Mouse (Mus musculus) stomach, embryonic 14.5 days (tissue): ENCODE data around the gene Slc7a7. TPM values are rescaled to one million over a fixed set of nuclear protein-coding genes. Genes with fewer than 3 reads are reported as not detected.

ENCODE experiments used
- ATAC-seq: fragments of 200-750 bp; cut with Nextera tagmentation; 2 replicates; pipeline ENCODE4 v1.8.0; 2017; ENCODE audit warnings: low read depth, moderate TSS enrichment; ENCODE audit not compliant: insufficient number of reproducible peaks, insufficient read depth, low FRiP score
- H3K27ac ChIP-seq: fragments of 300-500 bp; sonication (generic); 2 replicates; pipeline ENCODE4 v1.5.1; 2014; ENCODE audit warnings: mild to moderate bottlenecking, low read length, moderate library complexity, mixed read lengths
- H3K27me3 ChIP-seq: fragments of 300-500 bp; sonication (generic); 2 replicates; pipeline ENCODE4 v1.6.1; 2014; ENCODE audit warnings: low read length, control low read depth, mixed read lengths; ENCODE audit not compliant: control insufficient read depth, insufficient read depth
- H3K36me3 ChIP-seq: fragments of 300-500 bp; sonication (generic); 2 replicates; pipeline ENCODE4 v1.6.1; 2014; ENCODE audit warnings: mild to moderate bottlenecking, control low read depth, low read length, moderate library complexity, mixed read lengths; ENCODE audit not compliant: control insufficient read depth, insufficient read depth
- H3K4me1 ChIP-seq: fragments of 300-500 bp; sonication (generic); 2 replicates; pipeline ENCODE4 v1.6.1; 2014; ENCODE audit warnings: low read length, control low read depth, mixed read lengths; ENCODE audit not compliant: control insufficient read depth, insufficient read depth
- H3K4me2 ChIP-seq: fragments of 300-500 bp; sonication (generic); replicated peaks from 2 replicates; pipeline ENCODE4 v1.6.1; 2014; ENCODE audit warnings: low read depth, low read length, control low read depth
- H3K4me3 ChIP-seq: fragments of 300-500 bp; sonication (generic); 2 replicates; pipeline ENCODE4 v1.5.1; 2014; ENCODE audit warnings: low read depth, low read length, control low read depth
- H3K9ac ChIP-seq: fragments of 300-500 bp; sonication (generic); replicated peaks from 2 replicates; pipeline ENCODE4 v1.6.1; 2014; ENCODE audit warnings: low read depth, mild to moderate bottlenecking, control low read depth, low read length, moderate library complexity, mixed read lengths
- H3K9me3 ChIP-seq: fragments of 300-500 bp; sonication (generic); 2 replicates; pipeline ENCODE4 v1.6.1; 2016; ENCODE audit warnings: low read depth, low read length, control low read depth; ENCODE audit not compliant: control insufficient read depth
- WGBS: fragments of 180-500 bp; shearing (Covaris S2); extraction: QIAGEN DNeasy Blood & Tissue Kit; methylation state at CpG from one replicate; pipeline ENCODE4 v1.1.7; 2014; 5-methylcytosine and 5-hydroxymethylcytosine counted together
- polyA plus RNA-seq: library from polyadenylated mRNA; unstranded; fragments of >200 nt; fragmentation: Nextera tagmentation; extraction: Ambion mirVana; gene quantifications from 2 replicates; pipeline ENCODE4 v1.2.1, GENCODE M21; 2014

Slc7a7 gene
- polyA plus RNA-seq, 1 experiment from 2014 or later = 10.3 TPM

DNA sequence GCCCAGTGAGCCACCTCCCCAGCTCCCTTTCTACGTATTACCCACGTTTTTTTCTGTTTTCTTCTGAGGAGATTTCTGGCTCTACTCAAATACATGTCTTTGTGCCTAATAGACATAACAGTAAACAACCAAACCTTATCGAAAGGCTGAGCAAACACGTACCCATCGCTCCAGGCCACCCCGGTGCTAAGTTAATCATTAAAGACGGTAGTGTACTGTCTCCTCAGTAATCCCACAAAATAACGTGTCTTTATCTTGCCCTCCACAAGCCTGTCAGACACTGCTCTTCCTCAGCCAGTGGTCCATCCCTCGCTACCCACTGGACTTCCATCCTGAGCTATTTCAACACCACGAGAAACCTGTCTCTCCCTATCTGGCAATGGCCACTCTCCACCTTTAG is 35.8 kb downstream of the Slc7a7 start:
- no peak for ATAC-seq
- Histone ChIP-seq H3K4me2 (no peak overlapping the region), H3K4me3 (no peak overlapping the region), H3K4me1 (0 out of 2 replicates have a peak, but pooled peaks cover 4% of the 10 kb centered on the region), H3K27ac (no peak overlapping the region), H3K9ac (no peak overlapping the region), H3K27me3 (no peaks in the 10 kb centered on the region), H3K36me3 (no peaks in the 10 kb centered on the region), H3K9me3 (no peaks in the 10 kb centered on the region)
- WGBS = 61% methylated on average over 10 of the region's 10 CpGs

DNA sequence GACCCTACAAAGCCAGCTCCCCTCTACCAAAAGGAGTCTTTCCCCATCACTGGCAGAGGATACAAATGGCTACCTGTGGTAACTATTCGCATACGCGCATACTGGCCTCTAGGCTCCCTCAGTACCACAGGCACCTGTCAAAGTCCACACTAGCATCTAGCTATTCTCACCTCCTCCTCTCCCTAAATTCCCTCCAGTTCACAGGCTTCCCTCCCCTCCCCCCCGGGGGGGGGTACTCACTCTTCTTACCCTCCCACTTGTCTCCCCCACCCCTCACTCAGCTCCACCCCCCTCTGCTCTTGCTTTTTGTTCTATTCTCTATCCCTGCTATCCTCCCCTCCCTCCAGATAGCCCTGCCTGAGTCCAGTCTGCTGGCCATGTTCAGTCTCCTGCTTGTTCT is 37.0 kb downstream of the Slc7a7 start:
- no peaks in the 10 kb centered on the region for H3K36me3 ChIP-seq
- WGBS = 70% methylated on average over 4 of the region's 4 CpGs
- no peaks in the 10 kb centered on the region for H3K9me3 ChIP-seq
- no peak overlapping the region for H3K4me2 ChIP-seq
- no peak overlapping the region for H3K4me3 ChIP-seq
- no peak overlapping the region for H3K9ac ChIP-seq
- no peaks in the 10 kb centered on the region for H3K27me3 ChIP-seq
- 0 out of 2 replicates have a peak, but pooled peaks cover 4% of the 10 kb centered on the region for H3K4me1 ChIP-seq
- ATAC-seq = no peak
- H3K27ac ChIP-seq = no peak overlapping the region

DNA sequence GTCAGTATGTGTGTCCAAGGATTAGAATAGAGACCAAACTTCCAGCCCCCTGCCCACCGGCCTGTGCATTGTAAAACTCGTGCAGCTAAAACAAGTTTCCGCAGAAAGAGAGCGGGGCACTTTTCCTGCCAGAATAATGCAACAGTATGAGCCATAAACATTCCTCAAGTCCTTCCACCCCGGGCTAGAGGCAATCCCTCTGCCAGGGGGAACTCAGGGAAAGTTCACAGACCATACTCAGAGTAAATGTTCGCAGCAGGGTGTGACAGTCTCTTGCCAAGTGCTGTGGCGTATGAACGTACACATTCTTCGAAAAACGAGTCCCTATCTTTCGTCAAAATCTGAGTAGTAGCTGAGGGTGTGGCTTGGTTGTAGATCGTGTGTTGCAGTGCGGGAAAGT is 38.0 kb downstream of the Slc7a7 start:
- H3K4me2 ChIP-seq = no peak overlapping the region
- no peak for ATAC-seq
- no peaks in the 10 kb centered on the region for H3K36me3 ChIP-seq
- no peak overlapping the region for H3K27ac ChIP-seq
- H3K4me1 ChIP-seq = 0 out of 2 replicates have a peak, but pooled peaks cover 4% of the 10 kb centered on the region
- WGBS = 54% methylated on average over 13 of the region's 13 CpGs
- no peak overlapping the region for H3K9ac ChIP-seq
- no peaks in the 10 kb centered on the region for H3K9me3 ChIP-seq
- no peaks in the 10 kb centered on the region for H3K27me3 ChIP-seq
- no peak overlapping the region for H3K4me3 ChIP-seq

DNA sequence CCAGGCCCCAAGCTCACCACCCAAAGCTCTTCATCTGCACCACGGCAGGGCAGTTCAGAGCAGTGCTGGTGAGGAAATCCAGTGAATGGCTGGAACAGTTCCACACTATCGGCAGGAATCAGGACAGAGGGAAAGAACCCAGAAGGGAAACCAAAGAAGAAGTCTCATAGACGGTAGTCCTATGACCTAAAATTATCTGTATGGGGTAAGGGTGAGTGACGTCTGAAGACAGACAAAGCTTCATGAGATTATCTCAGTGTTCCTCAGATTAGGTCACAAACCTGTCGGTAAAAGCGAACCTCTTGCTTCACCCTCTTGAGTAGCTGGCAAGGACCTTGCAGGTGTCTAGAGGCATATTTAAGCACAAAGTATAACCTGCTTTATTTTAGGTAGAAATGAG is 40.4 kb downstream of the Slc7a7 start:
- Histone ChIP-seq H3K27me3 (no peaks in the 10 kb centered on the region), H3K36me3 (peaks cover 3% of the 10 kb centered on the region; the same call in 1 of the 2 replicates), H3K9ac (no peak overlapping the region), H3K4me2 (no peak overlapping the region), H3K27ac (no peak overlapping the region), H3K4me1 (0 out of 2 replicates have a peak, but pooled peaks cover 3% of the 10 kb centered on the region), H3K9me3 (no peaks in the 10 kb centered on the region), H3K4me3 (no peak overlapping the region)
- 81% methylated on average over 6 of the region's 6 CpGs for WGBS
- ATAC-seq = no peak

DNA sequence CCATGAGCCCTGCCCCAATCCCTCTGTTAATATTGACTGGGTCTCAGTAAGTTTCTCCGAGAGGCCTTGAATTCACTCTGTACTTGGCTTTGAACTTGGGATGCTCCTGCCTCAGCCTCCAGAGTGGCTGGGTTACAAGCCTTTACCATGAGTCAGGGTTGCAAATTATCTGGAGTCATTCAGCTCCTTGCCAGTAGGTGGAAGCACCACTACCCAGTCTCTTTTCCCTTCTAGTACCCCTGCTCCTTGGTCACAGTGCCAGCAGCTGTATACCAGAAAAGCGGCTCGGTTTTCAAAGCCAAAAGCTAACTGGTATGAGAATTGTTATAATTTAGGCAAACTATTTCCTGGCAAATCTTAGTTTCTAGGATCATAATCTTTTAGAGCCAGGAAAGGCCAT is 41.7 kb downstream of the Slc7a7 start:
- H3K9me3 ChIP-seq = no peaks in the 10 kb centered on the region
- no peak overlapping the region for H3K4me3 ChIP-seq
- H3K27ac ChIP-seq = no peak overlapping the region
- no peak overlapping the region for H3K4me2 ChIP-seq
- peaks cover 3% of the 10 kb centered on the region; the same call in 1 of the 2 replicates for H3K36me3 ChIP-seq
- H3K4me1 ChIP-seq = no peaks in the 10 kb centered on the region
- no peak overlapping the region for H3K9ac ChIP-seq
- no peaks in the 10 kb centered on the region for H3K27me3 ChIP-seq
- ATAC-seq = no peak
- WGBS = 78% methylated on average over 3 of the region's 3 CpGs

DNA sequence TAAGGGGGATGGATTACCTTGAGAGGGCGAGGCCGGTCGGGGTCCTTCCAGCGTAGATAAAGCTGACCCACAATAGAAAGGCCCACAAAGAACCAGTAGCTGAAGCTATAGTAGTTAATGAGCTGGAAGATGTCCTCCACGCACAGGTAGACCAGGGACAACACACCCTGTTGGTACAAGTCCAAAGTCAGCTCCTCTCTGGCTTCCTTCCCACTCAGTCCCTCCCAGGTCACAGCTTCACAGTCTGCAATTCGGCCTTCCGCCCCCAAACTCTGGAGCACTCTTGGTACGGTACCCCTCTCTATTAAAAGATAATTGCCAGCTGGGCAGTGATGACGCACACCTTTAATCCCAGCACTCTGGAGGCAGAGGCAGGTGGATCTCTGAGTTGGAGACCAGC is 44.7 kb downstream of the Slc7a7 start:
- Histone ChIP-seq H3K4me1 (no peaks in the 10 kb centered on the region), H3K4me3 (no peak overlapping the region), H3K36me3 (peaks cover 26% of the 10 kb centered on the region), H3K9me3 (no peaks in the 10 kb centered on the region), H3K27ac (no peak overlapping the region), H3K27me3 (no peaks in the 10 kb centered on the region), H3K9ac (no peak overlapping the region), H3K4me2 (no peak overlapping the region)
- WGBS = 90% methylated on average over 9 of the region's 9 CpGs
- ATAC-seq = no peak

DNA sequence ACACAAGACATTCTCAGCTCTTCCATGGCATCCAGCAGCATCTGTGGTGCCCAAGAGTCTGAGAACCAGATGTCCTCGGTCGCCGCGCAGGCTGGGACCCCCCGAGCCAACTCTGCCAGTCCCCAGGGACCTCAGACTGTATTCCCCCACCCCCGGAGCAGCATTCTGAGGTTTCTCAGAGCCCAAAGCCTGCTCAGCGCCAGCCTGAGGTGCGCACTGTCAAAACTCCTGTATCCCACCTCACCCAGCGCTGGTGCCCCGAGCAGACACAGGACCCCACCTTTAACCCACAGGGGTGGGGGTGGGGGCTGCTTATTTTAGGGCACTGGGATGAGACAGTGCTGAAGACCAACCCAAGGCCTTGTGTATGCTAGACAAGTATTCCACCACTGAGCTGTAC is 46.1 kb downstream of the Slc7a7 start:
- H3K4me3 ChIP-seq = no peak overlapping the region
- ATAC-seq = no peak
- 96% methylated on average over 10 of the region's 10 CpGs for WGBS
- H3K27me3 ChIP-seq = no peaks in the 10 kb centered on the region
- H3K36me3 ChIP-seq = peaks cover 39% of the 10 kb centered on the region
- no peak overlapping the region for H3K4me2 ChIP-seq
- no peaks in the 10 kb centered on the region for H3K4me1 ChIP-seq
- H3K9me3 ChIP-seq = no peaks in the 10 kb centered on the region
- no peak overlapping the region for H3K9ac ChIP-seq
- no peak overlapping the region for H3K27ac ChIP-seq

DNA sequence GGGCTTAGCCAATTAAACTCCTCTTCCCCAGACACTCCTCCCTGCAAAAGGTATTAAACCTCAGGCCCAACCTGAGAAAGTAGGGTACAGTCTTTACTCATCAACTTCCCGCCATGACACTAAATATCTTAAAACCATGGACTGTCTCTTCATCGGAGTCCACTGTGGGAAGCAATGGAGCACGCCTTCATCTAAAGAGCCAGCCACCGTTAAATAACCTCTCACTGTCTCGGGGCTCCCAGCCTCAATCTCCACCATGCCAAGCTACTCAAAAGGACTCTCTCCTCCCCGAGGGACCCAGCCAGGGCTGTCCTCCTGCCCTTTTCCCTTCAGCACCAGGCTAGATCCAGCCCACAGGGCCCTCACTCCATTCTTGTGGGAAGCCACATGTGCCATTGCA is 47.0 kb downstream of the Slc7a7 start:
- H3K27ac ChIP-seq = no peak overlapping the region
- no peak for ATAC-seq
- WGBS = 94% methylated on average over 6 of the region's 6 CpGs
- no peak overlapping the region for H3K4me2 ChIP-seq
- no peaks in the 10 kb centered on the region for H3K4me1 ChIP-seq
- no peaks in the 10 kb centered on the region for H3K27me3 ChIP-seq
- H3K9me3 ChIP-seq = no peaks in the 10 kb centered on the region
- no peak overlapping the region for H3K9ac ChIP-seq
- no peak overlapping the region for H3K4me3 ChIP-seq
- peaks cover 39% of the 10 kb centered on the region for H3K36me3 ChIP-seq

DNA sequence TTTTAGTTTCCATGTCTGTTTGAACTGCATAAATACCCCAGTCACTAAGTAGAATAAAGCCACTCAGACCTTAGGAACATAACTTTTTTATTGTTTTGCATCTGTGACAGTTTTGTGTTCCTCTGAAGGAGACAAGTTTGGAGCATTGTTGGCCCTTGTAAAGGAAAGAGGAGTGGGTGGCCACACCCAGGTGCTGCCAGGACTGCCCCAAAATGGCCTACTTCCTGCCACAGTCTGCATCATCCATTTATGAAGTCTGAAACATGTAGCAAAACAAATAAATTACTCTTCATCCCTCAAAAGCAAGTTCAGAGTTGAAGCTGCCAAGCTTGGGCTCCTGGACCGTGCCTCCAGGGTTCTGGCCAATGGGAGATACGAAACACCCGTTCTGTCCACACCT is 48.2 kb downstream of the Slc7a7 start:
- no peaks in the 10 kb centered on the region for H3K9me3 ChIP-seq
- no peaks in the 10 kb centered on the region for H3K27me3 ChIP-seq
- no peak for ATAC-seq
- H3K27ac ChIP-seq = no peak overlapping the region
- no peak overlapping the region for H3K4me2 ChIP-seq
- H3K4me1 ChIP-seq = no peaks in the 10 kb centered on the region
- peaks cover 39% of the 10 kb centered on the region for H3K36me3 ChIP-seq
- 97% methylated on average over 3 of the region's 3 CpGs for WGBS
- H3K9ac ChIP-seq = no peak overlapping the region
- H3K4me3 ChIP-seq = no peak overlapping the region
